Mouse (Mus musculus) MEL (cell line): ENCODE results near the gene Rnf130.

Experiments used
- CTCF ChIP-seq, 3 experiments: IDR thresholded peaks in 2 of 3; conservative IDR thresholded peaks in 1 of 3; 2 replicates each; pipeline ENCODE4 v1.5.1; 2011 to 2012; ENCODE audit warnings: low read length in 3 of 3, low read depth in 2 of 3, mild to moderate bottlenecking in 2 of 3, improper control_type of control experiment in 1 of 3, inconsistent platforms in 1 of 3, mixed read lengths in 1 of 3, moderate library complexity in 1 of 3; ENCODE audit not compliant: control insufficient read depth in 1 of 3, insufficient read depth in 1 of 3, poor library complexity in 1 of 3, severe bottlenecking in 1 of 3
- ELF1 ChIP-seq: IDR thresholded peaks from 2 replicates; pipeline ENCODE4 v1.6.1; 2014; ENCODE audit warnings: low read depth, mild to moderate bottlenecking, inconsistent platforms, low read length, improper control_type of control experiment, moderate library complexity
- EP300 ChIP-seq, 2 experiments: IDR thresholded peaks; 2 replicates each; pipeline ENCODE4 v1.6.1; 2011; ENCODE audit warnings: improper control_type of control experiment in 2 of 2, low read length in 2 of 2, low read depth in 1 of 2, mild to moderate bottlenecking in 1 of 2
- GABPA ChIP-seq: IDR thresholded peaks from 2 replicates; pipeline ENCODE4 v1.6.1; 2012; ENCODE audit warnings: low read depth, mild to moderate bottlenecking, inconsistent platforms, low read length, improper control_type of control experiment, moderate library complexity
- HCFC1 ChIP-seq: IDR thresholded peaks from 2 replicates; pipeline ENCODE4 v1.6.1; 2012; ENCODE audit warnings: low read depth, mild to moderate bottlenecking, inconsistent platforms, low read length, improper control_type of control experiment, moderate library complexity
- MAZ ChIP-seq: IDR thresholded peaks from 2 replicates; pipeline ENCODE4 v1.6.1; 2012; ENCODE audit warnings: low read depth, mild to moderate bottlenecking, inconsistent platforms, low read length, improper control_type of control experiment
- MXI1 ChIP-seq: IDR thresholded peaks from 2 replicates; pipeline ENCODE4 v1.6.1; 2011; ENCODE audit warnings: mild to moderate bottlenecking, low read depth, low read length, improper control_type of control experiment
- POLR2A ChIP-seq, 2 experiments: IDR thresholded peaks; 2 replicates each; pipeline ENCODE4 v1.6.1; 2011 to 2012; ENCODE audit warnings: low read length in 2 of 2, mild to moderate bottlenecking in 2 of 2, control low read depth in 1 of 2, improper control_type of control experiment in 1 of 2, low read depth in 1 of 2, moderate library complexity in 1 of 2; ENCODE audit not compliant: control insufficient read depth in 1 of 2, insufficient read depth in 1 of 2, poor library complexity in 1 of 2
- RCOR1 ChIP-seq: IDR thresholded peaks from 2 replicates; pipeline ENCODE4 v1.6.1; 2012; ENCODE audit warnings: low read depth, mild to moderate bottlenecking, inconsistent platforms, low read length, improper control_type of control experiment
- ZKSCAN1 ChIP-seq: IDR thresholded peaks from 2 replicates; pipeline ENCODE4 v1.6.1; 2012; ENCODE audit warnings: low read depth, mild to moderate bottlenecking, inconsistent platforms, low read length, improper control_type of control experiment, moderate library complexity

DNA sequence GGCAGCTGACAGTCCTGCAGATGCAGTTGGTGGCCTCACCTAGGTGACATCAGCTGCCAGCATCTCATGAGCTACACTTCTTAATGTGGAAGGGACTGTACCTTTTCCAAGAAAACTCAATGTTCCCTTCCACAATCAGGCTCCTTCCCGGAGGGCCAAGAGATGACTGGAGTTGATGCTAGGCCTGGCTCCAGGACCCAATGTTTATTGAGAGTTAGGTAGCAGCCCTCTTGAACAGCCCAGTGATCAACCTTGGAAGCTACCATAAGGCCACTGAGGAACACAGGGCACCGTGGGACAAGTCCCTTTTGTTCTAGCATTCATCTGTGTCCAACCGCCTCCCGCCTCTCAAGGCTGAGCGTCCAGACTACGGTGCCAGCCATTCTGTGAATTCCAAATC lies 107.1 kb downstream of the Rnf130 start:
- no peak for TF ChIP-seq ZKSCAN1
- no peak for TF ChIP-seq CTCF (IDR thresholded peaks at IDR 0.05 in 2 of 3, conservative IDR thresholded peaks at IDR 0.05 in 1 of 3; ENCODE audit: control insufficient read depth in 1 of 3, insufficient read depth in 1 of 3, low read depth in 2 of 3, low read length in 3 of 3, poor library complexity in 1 of 3, severe bottlenecking in 1 of 3)
- no peak for TF ChIP-seq MAZ
- no peak for TF ChIP-seq EP300 (IDR thresholded peaks at IDR 0.05; ENCODE audit: low read depth in 1 of 2, low read length in 2 of 2)
- TF ChIP-seq ELF1 = no peak
- no peak for TF ChIP-seq MXI1
- TF ChIP-seq GABPA = no peak
- no peak for TF ChIP-seq HCFC1
- no peak for TF ChIP-seq POLR2A (IDR thresholded peaks at IDR 0.05; ENCODE audit: control insufficient read depth in 1 of 2, insufficient read depth in 1 of 2, low read depth in 1 of 2, low read length in 2 of 2, poor library complexity in 1 of 2)
- TF ChIP-seq RCOR1 = no peak
